Mouse (Mus musculus): ENCODE measurements at regions not wholly inside any gene's neighbourhood (a gene's known extent, or its start where the extent isn't known, plus 50 kb on each side); places are given as distances from the start of the nearest gene placed in this dataset.
A peak's percentile ranks its signal among the peaks of the same experiment; 100 is the strongest.

DNA sequence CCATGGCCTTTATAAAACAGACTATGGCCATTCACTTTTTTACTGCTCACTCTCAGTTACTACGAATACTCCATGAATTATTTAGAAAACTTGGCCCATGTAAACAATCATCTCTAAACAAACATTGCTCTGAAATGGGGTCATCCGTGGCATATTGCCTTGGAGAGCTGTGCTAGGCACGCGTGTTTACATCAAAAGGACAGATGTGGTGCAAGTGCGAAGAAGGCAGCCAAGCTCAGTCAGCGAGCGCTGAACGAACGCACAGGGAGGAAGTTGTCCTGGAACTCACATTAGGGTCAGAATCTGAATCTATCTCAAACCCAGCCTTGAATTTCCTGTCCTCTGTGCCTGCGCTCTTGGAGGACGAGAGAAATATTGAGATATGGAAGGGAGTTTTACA lies 402.3 kb downstream of the Rapgef2 start:
- WGBS: 90% methylated on average over 11 of the region's 11 CpGs

DNA sequence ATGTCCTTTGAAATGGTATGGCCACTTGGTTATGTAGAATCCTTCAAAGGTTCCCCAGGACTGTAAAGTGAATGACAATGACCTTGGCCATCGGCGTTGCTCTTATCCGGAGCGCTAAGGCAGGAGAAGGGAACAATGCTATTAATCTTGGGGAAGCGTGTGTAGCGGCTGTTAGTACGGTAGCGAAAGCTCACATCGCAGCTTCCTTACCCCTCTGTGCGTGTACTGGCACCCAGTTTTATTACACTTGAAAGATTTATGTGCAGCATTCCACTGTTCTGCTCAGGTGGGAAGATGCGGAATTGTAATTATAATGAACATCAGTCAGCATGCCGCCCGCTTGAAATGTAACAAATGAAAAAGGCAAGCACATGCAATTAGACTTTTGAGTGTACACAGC lies 406.2 kb downstream of the Rapgef2 start:
- peak overlapping the region; percentile 21 for H3K4me2 ChIP-seq (replicated peaks)
- no peaks in the 10 kb centered on the region for H3K27me3 ChIP-seq (ENCODE audit: control insufficient read depth, insufficient read depth, low read length)
- H3K9ac ChIP-seq: no peak overlapping the region
- 72% methylated on average over 13 of the region's 13 CpGs for WGBS
- H3K27ac ChIP-seq: no peak overlapping the region
- ATAC-seq (ENCODE audit: low FRiP score) (peak; percentile 46; the same call in 1 of the 2 replicates), DNase-seq (ENCODE audit: low spot score) (no peak)
- no peaks in the 10 kb centered on the region for H3K4me1 ChIP-seq (replicated peaks; ENCODE audit: control insufficient read depth, insufficient read depth, low read length)
- no peaks in the 10 kb centered on the region for H3K36me3 ChIP-seq (replicated peaks; ENCODE audit: control insufficient read depth, insufficient read depth)
- H3K4me3 ChIP-seq (replicated peaks; ENCODE audit: low read length): no peak overlapping the region
- no peaks in the 10 kb centered on the region for H3K9me3 ChIP-seq (ENCODE audit: control insufficient read depth, low read length)

More for the DNA sequence above, 402.3 kb downstream of the Rapgef2 start:
- Histone ChIP-seq H3K4me2 (replicated peaks) (no peak overlapping the region), H3K4me1 (replicated peaks; ENCODE audit: control insufficient read depth, insufficient read depth, low read length) (no peaks in the 10 kb centered on the region), H3K27me3 (ENCODE audit: control insufficient read depth, insufficient read depth, low read length) (no peaks in the 10 kb centered on the region), H3K4me3 (replicated peaks; ENCODE audit: low read length) (no peak overlapping the region), H3K36me3 (replicated peaks; ENCODE audit: control insufficient read depth, insufficient read depth) (no peaks in the 10 kb centered on the region), H3K9ac (no peak overlapping the region), H3K9me3 (ENCODE audit: control insufficient read depth, low read length) (no peaks in the 10 kb centered on the region), H3K27ac (no peak overlapping the region)
- DNase-seq (ENCODE audit: low spot score) (no peak), ATAC-seq (ENCODE audit: low FRiP score) (no peak)

DNA sequence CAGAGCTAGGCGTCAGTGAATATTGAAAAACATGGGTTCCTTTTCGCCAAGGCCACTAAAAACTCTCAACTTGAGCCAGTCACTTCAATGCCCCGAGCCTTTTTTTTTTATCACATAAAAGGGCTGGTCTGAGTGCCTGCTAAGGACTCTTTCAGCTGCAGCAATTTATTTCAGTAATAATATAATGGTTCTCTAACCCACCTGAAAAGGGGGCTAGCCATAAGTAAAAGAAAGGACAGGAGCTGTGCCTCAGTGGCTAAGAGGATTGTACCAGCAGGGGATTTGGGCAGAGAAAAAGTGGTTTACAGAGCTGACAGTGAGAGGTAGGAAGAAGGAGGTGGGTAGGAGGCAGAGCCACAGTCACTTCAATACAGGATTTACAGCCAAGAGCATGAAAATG lies 409.0 kb downstream of the Rapgef2 start:
- WGBS: 56% methylated on average over 3 of the region's 3 CpGs
- Histone ChIP-seq H3K27me3 (ENCODE audit: control insufficient read depth, insufficient read depth, low read length) (no peaks in the 10 kb centered on the region), H3K4me3 (replicated peaks; ENCODE audit: low read length) (no peak overlapping the region), H3K27ac (no peak overlapping the region), H3K36me3 (replicated peaks; ENCODE audit: control insufficient read depth, insufficient read depth) (no peaks in the 10 kb centered on the region), H3K4me1 (replicated peaks; ENCODE audit: control insufficient read depth, insufficient read depth, low read length) (no peaks in the 10 kb centered on the region), H3K9ac (no peak overlapping the region), H3K4me2 (replicated peaks) (no peak overlapping the region), H3K9me3 (ENCODE audit: control insufficient read depth, low read length) (no peaks in the 10 kb centered on the region)
- no peak for ATAC-seq (ENCODE audit: low FRiP score)
- no peak for DNase-seq (ENCODE audit: low spot score)

DNA sequence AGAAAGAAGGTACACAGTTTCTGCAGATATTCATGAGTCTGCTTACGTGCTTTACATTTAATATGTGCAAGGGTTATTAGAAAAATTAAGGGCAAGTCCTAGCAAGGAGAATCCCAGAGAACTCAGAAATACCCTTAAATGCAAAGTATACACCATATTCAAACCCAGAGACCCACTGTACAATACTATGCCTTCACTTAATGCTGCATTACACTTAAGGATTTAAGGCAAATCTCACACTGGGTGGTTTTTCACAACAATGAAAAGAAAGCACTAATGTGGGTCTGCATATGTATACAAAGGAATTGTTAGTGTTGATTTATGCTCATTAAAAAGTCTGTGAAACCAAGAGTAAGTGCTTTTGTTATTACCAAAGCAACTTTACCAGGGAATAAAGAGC lies 419.4 kb downstream of the Rapgef2 start:
- no peak for DNase-seq (ENCODE audit: low spot score)
- WGBS: 47% methylated on average over 1 of the region's 1 CpGs

DNA sequence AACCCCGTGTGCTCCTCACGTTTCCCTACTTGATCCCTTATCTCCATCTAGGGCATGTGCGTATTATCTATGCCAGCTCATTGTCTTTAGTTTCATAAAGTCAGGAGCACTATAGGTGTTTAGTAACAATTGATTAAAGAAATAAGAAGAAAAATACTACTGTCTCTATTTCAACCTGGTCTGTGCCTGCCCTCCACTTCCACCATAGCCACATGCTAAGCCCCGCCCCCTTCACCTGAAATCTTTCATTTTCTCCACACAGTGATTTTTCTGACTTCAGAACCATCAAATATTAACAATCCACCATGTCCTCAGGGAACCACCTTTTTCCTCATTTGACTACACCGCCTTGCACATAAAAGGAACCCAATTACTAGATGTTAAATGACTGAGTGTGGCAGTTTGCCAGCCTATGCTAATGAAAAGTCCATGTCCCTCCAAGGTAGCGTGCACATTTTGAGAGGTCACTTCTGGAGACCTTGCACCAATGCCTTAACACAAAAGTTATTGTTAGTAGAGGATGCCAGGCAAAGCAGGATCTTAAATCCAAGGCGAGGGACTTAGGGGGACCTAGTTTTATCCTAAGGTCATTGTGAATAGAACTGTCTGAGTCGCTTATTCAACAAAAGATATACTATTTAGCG lies 420.1 kb downstream of the Rapgef2 start:
- Histone ChIP-seq H3K9me3 (ENCODE audit: control insufficient read depth, low read length) (no peaks in the 10 kb centered on the region), H3K27me3 (ENCODE audit: control insufficient read depth, insufficient read depth, low read length) (no peaks in the 10 kb centered on the region), H3K27ac (no peak overlapping the region), H3K4me3 (replicated peaks; ENCODE audit: low read length) (no peak overlapping the region), H3K4me2 (replicated peaks) (no peak overlapping the region), H3K36me3 (replicated peaks; ENCODE audit: control insufficient read depth, insufficient read depth) (no peaks in the 10 kb centered on the region), H3K4me1 (replicated peaks; ENCODE audit: control insufficient read depth, insufficient read depth, low read length) (no peaks in the 10 kb centered on the region; the same call in 1 of the 2 replicates), H3K9ac (no peak overlapping the region)
- 55% methylated on average over 9 of the region's 9 CpGs for WGBS
- ATAC-seq (ENCODE audit: low FRiP score) (no peak), DNase-seq (ENCODE audit: low spot score) (no peak)

More for the DNA sequence above, 419.4 kb downstream of the Rapgef2 start:
- Histone ChIP-seq H3K9me3 (ENCODE audit: control insufficient read depth, low read length) (no peaks in the 10 kb centered on the region), H3K27me3 (ENCODE audit: control insufficient read depth, insufficient read depth, low read length) (no peaks in the 10 kb centered on the region), H3K27ac (no peak overlapping the region), H3K4me3 (replicated peaks; ENCODE audit: low read length) (no peak overlapping the region), H3K4me1 (replicated peaks; ENCODE audit: control insufficient read depth, insufficient read depth, low read length) (no peaks in the 10 kb centered on the region; the same call in 1 of the 2 replicates), H3K9ac (no peak overlapping the region), H3K4me2 (replicated peaks) (no peak overlapping the region), H3K36me3 (replicated peaks; ENCODE audit: control insufficient read depth, insufficient read depth) (no peaks in the 10 kb centered on the region)
- ATAC-seq (ENCODE audit: low FRiP score): no peak

DNA sequence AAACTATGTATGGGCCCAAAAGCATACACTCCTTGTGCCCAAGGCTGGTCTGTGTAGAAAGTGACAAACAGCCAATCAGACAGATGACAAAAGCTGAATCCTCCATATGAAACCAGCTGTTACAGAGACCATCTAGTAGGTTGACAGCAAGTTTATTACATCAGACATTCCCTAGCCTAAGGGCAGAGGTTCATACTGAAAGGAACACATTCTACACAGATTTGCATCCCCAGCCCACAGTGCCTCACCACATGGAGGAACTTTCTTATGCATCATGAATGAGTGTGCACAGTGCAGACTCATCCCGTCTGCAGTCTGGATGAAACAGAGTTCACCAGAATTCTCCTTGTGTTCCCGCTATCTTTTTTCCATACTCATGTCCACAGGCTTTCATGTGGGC lies 423.3 kb downstream of the Rapgef2 start:
- Histone ChIP-seq H3K4me2 (replicated peaks) (no peak overlapping the region), H3K4me3 (replicated peaks; ENCODE audit: low read length) (no peak overlapping the region), H3K9ac (no peak overlapping the region), H3K27ac (no peak overlapping the region), H3K9me3 (ENCODE audit: control insufficient read depth, low read length) (no peaks in the 10 kb centered on the region), H3K36me3 (replicated peaks; ENCODE audit: control insufficient read depth, insufficient read depth) (no peaks in the 10 kb centered on the region), H3K4me1 (replicated peaks; ENCODE audit: control insufficient read depth, insufficient read depth, low read length) (no peaks in the 10 kb centered on the region; the same call in 1 of the 2 replicates), H3K27me3 (ENCODE audit: control insufficient read depth, insufficient read depth, low read length) (no peaks in the 10 kb centered on the region)
- DNase-seq (ENCODE audit: low spot score) (no peak), ATAC-seq (ENCODE audit: low FRiP score) (no peak)
- 95% methylated on average over 2 of the region's 2 CpGs for WGBS

DNA sequence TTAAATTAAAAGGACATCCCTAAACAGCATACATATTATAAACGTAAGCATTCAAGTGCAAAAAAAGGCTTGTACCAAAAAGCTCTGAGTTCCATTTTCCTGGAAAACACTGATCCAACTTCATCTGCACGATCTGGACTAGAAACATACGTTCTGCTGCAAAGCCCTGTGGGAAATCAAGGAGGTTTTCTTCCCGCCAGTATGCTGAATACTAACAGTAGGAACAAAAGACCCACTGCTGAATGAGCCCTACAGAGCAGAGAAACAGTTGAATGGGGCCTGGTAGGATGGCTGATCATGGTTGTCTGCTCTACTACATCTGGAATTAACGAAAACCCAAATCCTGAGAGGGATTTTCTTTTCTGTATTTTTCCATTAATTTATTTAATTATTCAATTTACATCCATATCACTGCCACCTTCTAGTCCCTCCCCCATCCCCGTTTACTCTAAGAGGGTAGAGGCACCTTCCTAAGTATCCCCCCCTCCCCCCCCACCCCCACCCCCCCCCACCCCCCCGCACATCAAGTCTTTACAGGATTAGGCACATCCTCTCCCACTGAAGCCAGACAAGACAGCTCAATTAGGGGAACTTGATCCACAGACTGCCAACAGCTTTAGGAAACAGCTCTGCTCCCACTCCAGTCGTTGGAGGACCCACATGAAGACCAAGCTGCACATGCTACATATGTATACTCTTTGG lies 439.5 kb downstream of the Rapgef2 start:
- Histone ChIP-seq H3K27me3 (ENCODE audit: control insufficient read depth, insufficient read depth, low read length) (no peaks in the 10 kb centered on the region), H3K27ac (no peak overlapping the region), H3K36me3 (replicated peaks; ENCODE audit: control insufficient read depth, insufficient read depth) (no peaks in the 10 kb centered on the region), H3K9ac (no peak overlapping the region), H3K4me2 (replicated peaks) (no peak overlapping the region), H3K4me1 (replicated peaks; ENCODE audit: control insufficient read depth, insufficient read depth, low read length) (no peaks in the 10 kb centered on the region), H3K9me3 (ENCODE audit: control insufficient read depth, low read length) (no peaks in the 10 kb centered on the region), H3K4me3 (replicated peaks; ENCODE audit: low read length) (no peak overlapping the region)
- WGBS: 50% methylated on average over 7 of the region's 8 CpGs
- DNase-seq (ENCODE audit: low spot score): no peak
- ATAC-seq (ENCODE audit: low FRiP score): no peak

DNA sequence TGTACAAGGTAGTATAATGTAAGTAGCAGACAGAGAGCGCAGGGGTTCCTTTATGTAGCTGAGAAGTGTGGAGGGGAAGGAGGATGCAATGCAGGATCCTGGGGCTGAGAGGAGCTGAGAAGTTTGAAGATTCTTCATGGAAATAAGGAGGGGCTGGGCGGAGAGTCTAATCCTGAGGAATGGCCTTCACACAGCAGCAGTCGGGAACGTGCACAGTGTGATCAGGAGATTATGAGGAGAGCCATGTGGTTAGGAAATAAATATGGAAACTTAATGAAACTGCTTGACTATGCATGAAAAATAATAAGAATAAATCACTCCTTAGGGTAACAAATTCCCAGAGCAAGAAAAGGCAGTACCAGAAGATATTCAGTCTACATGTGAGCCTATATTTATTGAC lies 445.1 kb downstream of the Rapgef2 start:
- H3K9ac ChIP-seq: no peak overlapping the region
- no peak overlapping the region for H3K4me2 ChIP-seq (replicated peaks)
- no peaks in the 10 kb centered on the region for H3K36me3 ChIP-seq (replicated peaks; ENCODE audit: control insufficient read depth, insufficient read depth)
- WGBS: 61% methylated on average over 4 of the region's 4 CpGs
- ATAC-seq (ENCODE audit: low FRiP score) (no peak), DNase-seq (ENCODE audit: low spot score) (no peak)
- H3K4me3 ChIP-seq (replicated peaks; ENCODE audit: low read length): no peak overlapping the region
- no peaks in the 10 kb centered on the region for H3K9me3 ChIP-seq (ENCODE audit: control insufficient read depth, low read length)
- no peak overlapping the region for H3K27ac ChIP-seq
- H3K27me3 ChIP-seq (ENCODE audit: control insufficient read depth, insufficient read depth, low read length): no peaks in the 10 kb centered on the region
- no peaks in the 10 kb centered on the region for H3K4me1 ChIP-seq (replicated peaks; ENCODE audit: control insufficient read depth, insufficient read depth, low read length)

DNA sequence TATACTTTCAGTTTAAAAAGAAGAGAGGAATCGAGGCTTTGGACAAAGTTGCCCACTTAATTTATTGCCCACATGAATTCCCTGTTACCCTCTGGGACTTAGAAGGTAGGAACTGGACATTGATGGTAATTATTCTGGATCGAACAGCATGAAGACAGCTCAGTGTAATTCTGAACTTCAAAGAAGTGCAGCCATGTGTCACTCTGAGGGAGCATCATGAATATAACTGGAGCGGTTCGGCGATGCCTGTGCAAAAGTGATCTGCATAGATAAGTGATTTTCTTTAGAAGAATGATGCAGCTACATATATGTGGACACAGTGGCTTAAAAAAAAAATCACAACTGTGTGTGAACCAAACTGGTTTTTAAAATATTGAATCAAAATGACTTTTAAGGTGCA lies 449.5 kb downstream of the Rapgef2 start:
- ATAC-seq (ENCODE audit: low FRiP score) (no peak), DNase-seq (ENCODE audit: low spot score) (peak; percentile 21)
- no peaks in the 10 kb centered on the region for H3K27me3 ChIP-seq (ENCODE audit: control insufficient read depth, insufficient read depth, low read length)
- H3K4me1 ChIP-seq (replicated peaks; ENCODE audit: control insufficient read depth, insufficient read depth, low read length): no peaks in the 10 kb centered on the region
- no peak overlapping the region for H3K4me2 ChIP-seq (replicated peaks)
- no peak overlapping the region for H3K9ac ChIP-seq
- 55% methylated on average over 5 of the region's 5 CpGs for WGBS
- no peak overlapping the region for H3K27ac ChIP-seq
- no peaks in the 10 kb centered on the region for H3K9me3 ChIP-seq (ENCODE audit: control insufficient read depth, low read length)
- H3K36me3 ChIP-seq (replicated peaks; ENCODE audit: control insufficient read depth, insufficient read depth): no peaks in the 10 kb centered on the region
- no peak overlapping the region for H3K4me3 ChIP-seq (replicated peaks; ENCODE audit: low read length)

Measured in hindbrain, embryonic 14.5 days (tissue).